Mouse (Mus musculus) heart, embryonic 13.5 days (tissue): ENCODE data around the gene Agpat2. TPM values are rescaled to one million over a fixed set of nuclear protein-coding genes. Genes with fewer than 3 reads are reported as not detected.
A peak's percentile ranks its signal among the peaks of the same experiment; 100 is the strongest.

ENCODE experiments used
- ATAC-seq: fragments of 200-750 bp; cut with Nextera tagmentation; 2 replicates; pipeline ENCODE4 v1.8.0; 2017; ENCODE audit warnings: moderate TSS enrichment; ENCODE audit not compliant: insufficient number of reproducible peaks, low FRiP score, low TSS enrichment; ENCODE audit errors: extremely low read depth
- H3K27ac ChIP-seq: fragments of 300-500 bp; sonication (generic); replicated peaks from 2 replicates; pipeline ENCODE4 v1.5.1; 2015; ENCODE audit warnings: moderate library complexity, mild to moderate bottlenecking, inconsistent platforms
- H3K27me3 ChIP-seq: fragments of 300-500 bp; sonication (generic); replicated peaks from 2 replicates; pipeline ENCODE4 v1.6.1; 2015; ENCODE audit warnings: mild to moderate bottlenecking, inconsistent platforms
- H3K36me3 ChIP-seq: fragments of 300-500 bp; sonication (generic); 2 replicates; pipeline ENCODE4 v1.6.1; 2015; ENCODE audit warnings: mild to moderate bottlenecking, inconsistent platforms
- H3K4me1 ChIP-seq: fragments of 300-500 bp; sonication (generic); 2 replicates; pipeline ENCODE4 v1.6.1; 2015; ENCODE audit warnings: inconsistent platforms
- H3K4me2 ChIP-seq: fragments of 300-500 bp; sonication (generic); 2 replicates; pipeline ENCODE4 v1.6.1; 2015; ENCODE audit warnings: inconsistent platforms, mild to moderate bottlenecking, moderate library complexity
- H3K4me3 ChIP-seq: fragments of 300-500 bp; sonication (generic); 2 replicates; pipeline ENCODE4 v1.5.1; 2015; ENCODE audit warnings: moderate library complexity, mild to moderate bottlenecking, inconsistent platforms
- H3K9ac ChIP-seq: fragments of 300-500 bp; sonication (generic); 2 replicates; pipeline ENCODE4 v1.6.1; 2015; ENCODE audit warnings: inconsistent platforms, mild to moderate bottlenecking, moderate library complexity
- H3K9me3 ChIP-seq: fragments of 300-500 bp; sonication (generic); 2 replicates; pipeline ENCODE4 v1.6.1; 2016; ENCODE audit warnings: inconsistent platforms
- WGBS: fragments of 180-500 bp; shearing (Covaris S2); methylation state at CpG from one replicate; pipeline ENCODE4 v1.1.7; 2015; ENCODE audit warnings: mixed read lengths; 5-methylcytosine and 5-hydroxymethylcytosine counted together
- polyA plus RNA-seq: library from polyadenylated mRNA; unstranded; fragments of >200 nt; fragmentation: Nextera tagmentation; extraction: Ambion mirVana; gene quantifications from 2 replicates; pipeline ENCODE4 v1.2.1, GENCODE M21; 2015

The Agpat2 gene
- polyA plus RNA-seq, 1 experiment from 2014 or later = 21.8 TPM

DNA sequence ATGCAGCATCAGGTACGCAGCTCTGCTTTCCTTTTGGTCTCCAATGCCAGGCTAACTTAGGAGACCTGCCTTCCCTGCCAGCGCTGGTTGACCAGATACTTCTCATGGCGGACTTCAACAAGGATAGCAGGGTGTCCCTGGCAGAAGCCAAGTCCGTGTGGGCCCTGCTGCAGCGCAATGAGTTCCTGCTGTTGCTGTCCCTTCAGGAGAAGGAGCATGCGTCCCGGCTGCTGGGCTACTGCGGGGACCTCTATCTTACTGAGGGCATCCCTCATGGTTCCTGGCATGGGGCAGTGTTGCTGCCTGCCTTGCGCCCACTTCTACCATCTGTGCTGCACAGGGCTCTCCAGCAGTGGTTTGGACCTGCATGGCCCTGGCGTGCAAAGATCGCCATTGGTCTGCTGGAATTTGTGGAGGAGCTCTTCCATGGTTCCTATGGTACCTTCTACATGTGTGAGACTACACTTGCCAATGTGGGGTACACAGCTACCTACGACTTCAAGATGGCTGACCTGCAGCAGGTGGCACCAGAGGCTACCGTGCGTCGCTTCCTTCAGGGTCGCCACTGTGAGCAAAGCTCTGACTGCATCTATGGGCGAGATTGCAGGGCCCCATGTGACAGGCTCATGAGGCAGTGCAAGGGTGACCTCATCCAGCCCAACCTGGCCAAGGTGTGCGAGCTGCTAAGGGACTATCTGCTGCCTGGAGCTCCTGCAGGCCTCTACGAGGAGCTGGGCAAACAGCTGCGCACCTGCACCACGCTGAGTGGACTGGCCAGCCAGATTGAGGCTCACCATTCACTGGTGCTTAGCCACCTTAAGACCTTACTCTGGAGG is 31.5 kb upstream of the Agpat2 start:
- Histone ChIP-seq H3K9me3 (no peaks in the 10 kb centered on the region), H3K4me2 (no peak overlapping the region), H3K27ac (no peak overlapping the region), H3K36me3 (peaks cover 55% of the 10 kb centered on the region), H3K4me3 (no peak overlapping the region), H3K27me3 (no peaks in the 10 kb centered on the region), H3K9ac (0 out of 2 replicates have a peak overlapping the region, but pooled peaks have one; percentile 30), H3K4me1 (peaks cover 40% of the 10 kb centered on the region)
- 73% methylated on average over 21 of the region's 21 CpGs for WGBS
- ATAC-seq = no peak

- Histone ChIP-seq H3K4me1 (peaks cover 37% of the 10 kb centered on the region), H3K9me3 (no peaks in the 10 kb centered on the region), H3K36me3 (peaks cover 55% of the 10 kb centered on the region), H3K27ac (no peak overlapping the region), H3K27me3 (no peaks in the 10 kb centered on the region), H3K9ac (peak overlapping the region; percentile 30; the same call in 1 of the 2 replicates), H3K4me2 (no peak overlapping the region), H3K4me3 (no peak overlapping the region)
- WGBS = 58% methylated on average over 12 of the region's 12 CpGs
- no peak for ATAC-seq
These were observed 30.6 kb upstream of the Agpat2 start for GRCm38 (mm10) chr2:26634629-26635488.

DNA sequence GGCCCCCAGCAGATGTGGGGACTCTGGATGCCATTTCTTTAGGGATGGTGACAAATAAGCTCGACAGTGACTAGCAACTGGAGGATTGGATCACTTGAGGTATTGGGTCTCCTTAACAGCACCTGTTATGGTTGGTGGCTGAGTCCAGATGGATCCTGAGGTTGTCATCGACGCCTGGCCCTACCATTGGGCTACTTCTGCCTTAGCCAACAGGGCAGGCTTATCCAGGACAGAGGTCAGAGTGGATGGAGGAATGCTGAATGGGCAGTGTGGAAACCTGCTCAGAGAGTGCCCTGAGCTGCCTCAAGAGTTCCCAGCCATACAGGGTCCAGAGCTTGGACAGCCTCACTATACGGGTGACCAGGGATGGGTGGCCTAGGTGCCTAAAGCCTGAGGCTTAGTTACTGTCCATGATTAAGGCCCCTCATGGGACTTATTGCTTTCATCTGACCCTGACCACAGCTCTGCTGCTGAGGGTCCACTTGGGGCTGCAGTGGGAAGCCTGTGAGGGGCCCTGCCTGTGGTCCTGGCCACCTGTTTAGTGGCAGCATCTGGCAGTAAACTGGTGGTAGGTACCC is 29.8 kb upstream of the Agpat2 start:
- no peak overlapping the region for H3K4me3 ChIP-seq
- ATAC-seq = no peak
- peaks cover 40% of the 10 kb centered on the region for H3K4me1 ChIP-seq
- WGBS = 63% methylated on average over 4 of the region's 4 CpGs
- H3K27me3 ChIP-seq = 0 out of 2 replicates have a peak, but pooled peaks cover under 1% of the 10 kb centered on the region
- peaks cover 55% of the 10 kb centered on the region for H3K36me3 ChIP-seq
- no peak overlapping the region for H3K4me2 ChIP-seq
- no peak overlapping the region for H3K9ac ChIP-seq
- no peak overlapping the region for H3K27ac ChIP-seq
- H3K9me3 ChIP-seq = no peaks in the 10 kb centered on the region

- Histone ChIP-seq H3K36me3 (peaks cover 43% of the 10 kb centered on the region), H3K9me3 (no peaks in the 10 kb centered on the region), H3K27ac (no peak overlapping the region), H3K4me2 (no peak overlapping the region), H3K4me1 (peaks cover 34% of the 10 kb centered on the region), H3K27me3 (0 out of 2 replicates have a peak, but pooled peaks cover 4% of the 10 kb centered on the region), H3K4me3 (no peak overlapping the region), H3K9ac (no peak overlapping the region)
- no peak for ATAC-seq
- WGBS = 84% methylated on average over 16 of the region's 16 CpGs
These were observed 28.6 kb upstream of the Agpat2 start for GRCm38 (mm10) chr2:26632541-26633395.

DNA sequence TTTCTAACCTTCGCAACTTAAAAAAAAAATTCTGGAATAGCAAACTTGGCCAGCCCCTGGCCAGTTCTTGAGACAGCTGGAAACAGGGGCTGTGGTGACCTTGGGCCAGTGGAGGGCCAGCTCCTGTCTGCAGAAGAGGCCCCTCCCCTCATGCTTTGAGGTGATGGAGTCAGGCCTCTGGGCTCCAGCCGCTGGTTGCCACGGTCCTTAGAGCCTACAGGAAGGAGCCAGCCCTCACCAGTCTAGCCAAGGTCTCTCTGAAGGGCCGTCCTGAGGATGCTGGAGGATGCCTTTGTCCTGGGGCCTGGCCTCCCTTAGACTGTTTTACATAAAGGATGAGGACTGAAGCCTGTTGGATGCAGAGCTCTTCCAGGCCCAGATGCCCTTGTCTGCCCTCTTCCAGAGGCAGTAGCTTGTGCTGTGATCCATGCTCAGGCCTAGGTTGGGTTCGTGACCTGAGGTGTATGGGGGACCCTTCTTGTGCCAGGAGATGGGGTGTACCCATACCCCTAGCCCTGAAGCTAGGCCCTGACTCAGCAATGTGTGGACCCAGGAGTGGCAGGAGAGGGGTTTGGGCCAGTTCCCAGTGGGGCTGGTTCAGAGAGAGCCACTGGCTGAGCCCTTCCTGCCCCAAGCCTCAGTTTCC is 24.7 kb upstream of the Agpat2 start:
- peak overlapping the region; percentile 97 for H3K4me2 ChIP-seq
- no peak for ATAC-seq
- H3K36me3 ChIP-seq = peaks cover 6% of the 10 kb centered on the region; the same call in 1 of the 2 replicates
- WGBS = 27% methylated on average over 5 of the region's 5 CpGs
- H3K27ac ChIP-seq = peak overlapping the region; percentile 40; the same call in 1 of the 2 replicates
- H3K27me3 ChIP-seq = peaks cover 23% of the 10 kb centered on the region
- H3K9ac ChIP-seq = peak overlapping the region; percentile 93
- peak overlapping the region; percentile 74 for H3K4me3 ChIP-seq
- H3K9me3 ChIP-seq = no peaks in the 10 kb centered on the region
- H3K4me1 ChIP-seq = peaks cover 13% of the 10 kb centered on the region

GRCm38 (mm10) chr2:26627921-26628739 is 23.9 kb upstream of the Agpat2 start, which contains the start of gene Fam69b:
Gene Fam69b (plus strand): TSS chr2:26628457.
- 1% methylated on average over 69 of the region's 70 CpGs for WGBS
- peak within 1 kb of the TSS; percentile 93 for H3K9ac ChIP-seq
- peak within 1 kb of the TSS; percentile 40 for H3K27ac ChIP-seq
- peak within 1 kb of the TSS; percentile 74 for H3K4me3 ChIP-seq
- H3K4me2 ChIP-seq = peak within 1 kb of the TSS; percentile 97
- H3K4me1 ChIP-seq = peaks cover 13% of the 10 kb centered on the region
- no peaks in the 10 kb centered on the region for H3K36me3 ChIP-seq
- no peaks in the 10 kb centered on the region for H3K9me3 ChIP-seq
- peaks cover 23% of the 10 kb centered on the region for H3K27me3 ChIP-seq
- peak; percentile 39; the same call in 1 of the 2 replicates for ATAC-seq

DNA sequence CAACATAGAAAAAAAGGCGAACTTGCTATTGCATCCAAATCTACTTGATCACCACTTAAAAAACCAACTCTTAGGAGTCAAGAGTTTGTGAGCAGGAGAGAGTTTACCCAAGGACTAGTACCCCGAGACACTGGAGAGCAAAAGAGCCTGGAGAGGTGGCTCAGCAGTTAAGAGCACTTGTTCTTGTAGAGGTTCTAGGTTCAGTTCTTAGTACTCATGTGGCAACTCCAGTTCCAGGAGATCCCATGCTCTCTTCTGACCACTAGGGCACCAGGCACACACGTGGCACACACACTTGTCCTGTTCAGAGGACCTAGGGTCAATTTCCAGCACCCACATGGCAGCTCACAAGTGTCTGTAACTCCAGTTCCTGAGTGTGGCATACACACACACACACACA is 21.9 kb upstream of the Agpat2 start:
- no peak for ATAC-seq
- WGBS = 58% methylated on average over 3 of the region's 3 CpGs

DNA sequence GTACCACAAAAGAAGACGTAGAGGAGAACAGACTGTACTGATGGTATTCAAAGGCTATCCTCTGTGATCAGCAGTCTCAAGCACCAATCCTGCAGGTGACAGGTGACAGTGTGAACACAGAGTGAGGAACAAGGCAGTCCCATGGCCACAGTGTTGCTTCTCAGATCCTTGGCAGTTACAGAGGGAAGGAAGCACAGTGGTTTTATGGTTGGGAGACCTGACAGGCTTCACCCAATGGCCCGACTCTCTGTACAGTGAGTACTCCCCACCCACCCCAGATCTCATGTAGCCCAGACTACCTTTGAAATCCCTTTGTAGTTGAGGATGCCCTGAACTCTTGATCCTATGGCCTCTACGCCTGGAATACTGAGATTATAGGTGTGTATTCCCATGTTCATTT is 21.2 kb upstream of the Agpat2 start:
- Histone ChIP-seq H3K27me3 (peaks cover 23% of the 10 kb centered on the region), H3K9me3 (no peaks in the 10 kb centered on the region)
- 75% methylated on average over 3 of the region's 3 CpGs for WGBS

More for the DNA sequence above, 21.9 kb upstream of the Agpat2 start:
- Histone ChIP-seq H3K4me3 (no peak overlapping the region), H3K9me3 (no peaks in the 10 kb centered on the region), H3K4me2 (no peak overlapping the region), H3K9ac (no peak overlapping the region), H3K27me3 (peaks cover 23% of the 10 kb centered on the region), H3K4me1 (peaks cover 13% of the 10 kb centered on the region), H3K36me3 (no peaks in the 10 kb centered on the region), H3K27ac (no peak overlapping the region)

GRCm38 (mm10) chr2:26622984-26623383 is 18.8 kb upstream of the Agpat2 start:
- ATAC-seq = no peak
- Histone ChIP-seq H3K27ac (no peak overlapping the region), H3K9me3 (no peaks in the 10 kb centered on the region), H3K27me3 (peaks cover 27% of the 10 kb centered on the region), H3K36me3 (no peaks in the 10 kb centered on the region), H3K9ac (no peak overlapping the region), H3K4me3 (no peak overlapping the region), H3K4me2 (no peak overlapping the region), H3K4me1 (0 out of 2 replicates have a peak, but pooled peaks cover 2% of the 10 kb centered on the region)
- 59% methylated on average over 5 of the region's 5 CpGs for WGBS

More for the DNA sequence above, 21.2 kb upstream of the Agpat2 start:
- ATAC-seq = no peak
- Histone ChIP-seq H3K4me1 (peaks cover 13% of the 10 kb centered on the region), H3K27ac (no peak overlapping the region), H3K9ac (no peak overlapping the region), H3K4me3 (no peak overlapping the region), H3K4me2 (no peak overlapping the region), H3K36me3 (no peaks in the 10 kb centered on the region)
